Mouse (Mus musculus) C2C12 (cell line): ENCODE measurements around the gene Amotl2.

ENCODE experiments used
- CEBPB ChIP-seq: IDR thresholded peaks from one replicate; pipeline ENCODE4 v1.6.1; 2011; ENCODE audit warnings: low read depth, mild to moderate bottlenecking, control low read depth, moderate library complexity
- CTCF ChIP-seq: IDR thresholded peaks from one replicate; pipeline ENCODE4 v1.5.1; 2011; ENCODE audit not compliant: control insufficient read depth, insufficient read depth, insufficient read length
- FOSL1 ChIP-seq: IDR thresholded peaks from one replicate; pipeline ENCODE4 v1.8.0; 2011; ENCODE audit warnings: mild to moderate bottlenecking, low read length; ENCODE audit not compliant: poor library complexity, insufficient read depth, severe bottlenecking
- MAX ChIP-seq: IDR thresholded peaks from one replicate; pipeline ENCODE4 v1.6.1; 2011; ENCODE audit warnings: mild to moderate bottlenecking, control low read depth
- MYOG ChIP-seq: IDR thresholded peaks from one replicate; pipeline ENCODE4 v1.6.1; 2011; ENCODE audit not compliant: control insufficient read depth, insufficient read length; ENCODE audit errors: extremely low read depth
- USF1 ChIP-seq: IDR thresholded peaks from one replicate; pipeline ENCODE4 v1.6.1; 2011; ENCODE audit warnings: low read depth, mild to moderate bottlenecking, control low read depth, moderate library complexity

GRCm38 (mm10) chr9:102668906-102669305, 47.6 kb upstream of the Amotl2 start:
- no peak for TF ChIP-seq MYOG
- TF ChIP-seq CTCF = no peak
- no peak for TF ChIP-seq USF1
- no peak for TF ChIP-seq MAX
- no peak for TF ChIP-seq FOSL1
- TF ChIP-seq CEBPB = no peak
